ENCODE assay signal across 13 mouse cellular contexts in the genomic region with DNA sequence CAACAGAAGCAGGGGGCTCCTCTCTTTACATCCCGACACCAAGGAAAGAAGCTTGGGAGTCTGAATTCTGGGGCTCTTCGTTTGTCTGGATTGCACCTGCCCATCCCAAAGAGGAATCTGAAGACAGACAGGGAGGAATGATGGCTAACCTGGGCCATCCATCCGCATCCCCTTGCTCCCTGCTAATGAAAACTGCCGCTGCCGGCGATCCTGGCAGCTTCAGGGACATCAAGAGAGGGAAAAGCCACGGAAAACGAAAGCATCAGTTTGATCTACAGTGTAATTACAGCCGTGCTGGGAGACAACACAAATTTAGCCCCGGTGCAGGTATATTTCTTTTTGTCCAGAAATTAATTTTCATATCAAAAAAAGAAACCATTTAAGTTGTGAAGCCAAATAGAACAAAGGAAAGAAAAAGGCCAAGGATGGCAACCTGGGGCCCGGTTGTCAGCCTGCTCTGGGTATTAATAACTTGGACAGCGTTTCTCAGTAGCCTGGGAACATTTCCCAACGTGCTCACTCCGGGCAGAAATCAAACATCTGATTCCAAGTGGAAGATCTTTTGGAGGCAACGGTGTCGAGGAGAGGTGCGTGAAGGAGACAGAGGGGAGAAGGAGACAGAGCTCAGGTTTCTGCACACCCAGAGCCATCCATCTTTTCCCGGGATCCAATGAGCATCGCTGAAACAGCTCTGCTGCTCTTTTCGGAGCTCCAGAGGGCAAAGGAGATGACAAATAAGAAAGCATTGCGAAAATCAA.
DNase-seq lines count a peak whose midpoint lies in the region; ATAC-seq lines count a peak whose summit lies in the region.
"Had no signal": no experiment of that assay in that cellular context is flagged by ENCODE, and none has a peak within 500 bp of the region (broad histone marks: within the 10 kb centered on the region; RNA-seq: fewer than 3 reads in every experiment).

No protein-coding gene starts in this region.

- no peaks in the 10 kb centered on the region for H3K27me3 ChIP-seq in hindbrain, embryonic 10.5 days (ENCODE audit: insufficient read depth, poor library complexity, severe bottlenecking)
- no peaks in the 10 kb centered on the region for H3K27me3 ChIP-seq in hindbrain, embryonic 11.5 days (ENCODE audit: control insufficient read depth, insufficient read depth, low read length)
- H3K27me3 ChIP-seq in hindbrain, embryonic 16.5 days (replicated peaks; ENCODE audit: control insufficient read depth, insufficient read depth, low read length), result no peaks in the 10 kb centered on the region
- H3K27me3 ChIP-seq: forebrain, embryonic 12.5 days; kidney, embryonic 15.5 days had no signal

- H3K4me1 ChIP-seq in hindbrain, embryonic 10.5 days (replicated peaks), result peaks cover 4% of the 10 kb centered on the region; the same call in 1 of the 2 replicates
- H3K4me1 ChIP-seq in hindbrain, embryonic 11.5 days (replicated peaks; ENCODE audit: control insufficient read depth, insufficient read depth, low read length), result no peaks in the 10 kb centered on the region
- H3K4me1 ChIP-seq in hindbrain, embryonic 16.5 days (ENCODE audit: control insufficient read depth, insufficient read depth, low read depth, low read length), result peaks cover 13% of the 10 kb centered on the region
- H3K4me1 ChIP-seq: forebrain, embryonic 12.5 days; limb, embryonic 12.5 days had no signal

- ATAC-seq in hindbrain, embryonic 11.5 days (ENCODE audit: low FRiP score), result no peak
- ATAC-seq in hindbrain, embryonic 16.5 days, result no peak

- no peaks in the 10 kb centered on the region for H3K9me3 ChIP-seq in hindbrain, embryonic 10.5 days
- no peaks in the 10 kb centered on the region for H3K9me3 ChIP-seq in hindbrain, embryonic 11.5 days (ENCODE audit: control insufficient read depth, low read length)
- H3K9me3 ChIP-seq in hindbrain, embryonic 16.5 days (ENCODE audit: control insufficient read depth, low read length), result no peaks in the 10 kb centered on the region
- H3K9me3 ChIP-seq: forebrain, embryonic 12.5 days; kidney, embryonic 15.5 days; limb, embryonic 12.5 days had no signal

- DNase-seq in hindbrain, embryonic 10.5 days (ENCODE audit: low spot score), result no peak
- no peak for DNase-seq in hindbrain, embryonic 11.5 days (ENCODE audit: low spot score)
- DNase-seq in cerebellum, adult 11-12 months, result peak; percentile 72
- peak; percentile 76 for DNase-seq in cerebellum, adult 9-11 months
- no peak for DNase-seq in B cell, adult 2 months
- no peak for DNase-seq in kidney, adult 18-20 months
- DNase-seq: gastrocnemius, adult 2 months; thymus, postnatal 14 days had no signal

- H3K36me3 ChIP-seq in hindbrain, embryonic 10.5 days, result no peaks in the 10 kb centered on the region
- H3K36me3 ChIP-seq in hindbrain, embryonic 11.5 days (ENCODE audit: control insufficient read depth, insufficient read depth, low read length), result no peaks in the 10 kb centered on the region
- H3K36me3 ChIP-seq in hindbrain, embryonic 16.5 days (ENCODE audit: control insufficient read depth, insufficient read depth, low read length), result no peaks in the 10 kb centered on the region
- H3K36me3 ChIP-seq: forebrain, embryonic 12.5 days; kidney, embryonic 15.5 days; limb, embryonic 12.5 days had no signal

- no peak overlapping the region for H3K9ac ChIP-seq in hindbrain, embryonic 11.5 days (ENCODE audit: low read depth, low read length)
- H3K9ac ChIP-seq in hindbrain, embryonic 16.5 days (ENCODE audit: low read depth, low read length), result no peak overlapping the region; the same call in 1 of the 2 replicates
- H3K9ac ChIP-seq: forebrain, embryonic 12.5 days; kidney, embryonic 15.5 days; limb, embryonic 12.5 days had no signal

- H3K4me2 ChIP-seq in hindbrain, embryonic 11.5 days (replicated peaks; ENCODE audit: low read depth, low read length), result no peak overlapping the region
- H3K4me2 ChIP-seq in hindbrain, embryonic 16.5 days (ENCODE audit: low read length), result no peak overlapping the region
- H3K4me2 ChIP-seq: forebrain, embryonic 12.5 days; kidney, embryonic 15.5 days; limb, embryonic 12.5 days had no signal

- 0 out of 2 replicates have a peak overlapping the region, but pooled peaks have one; percentile 29 for H3K27ac ChIP-seq in hindbrain, embryonic 10.5 days
- H3K27ac ChIP-seq in hindbrain, embryonic 11.5 days (ENCODE audit: low read depth, low read length), result no peak overlapping the region
- H3K27ac ChIP-seq in hindbrain, embryonic 16.5 days (ENCODE audit: low read depth, low read length), result 0 out of 2 replicates have a peak overlapping the region, but pooled peaks have one; percentile 12
- H3K27ac ChIP-seq: forebrain, embryonic 12.5 days; gastrocnemius, adult 2 months; kidney, embryonic 15.5 days; limb, embryonic 12.5 days; macrophage had no signal

- no peak overlapping the region for H3K4me3 ChIP-seq in hindbrain, embryonic 10.5 days
- no peak overlapping the region for H3K4me3 ChIP-seq in hindbrain, embryonic 11.5 days (ENCODE audit: low read depth, low read length)
- no peak overlapping the region for H3K4me3 ChIP-seq in hindbrain, embryonic 16.5 days (ENCODE audit: low read length)
- H3K4me3 ChIP-seq: forebrain, embryonic 12.5 days; gastrocnemius, adult 2 months; kidney, embryonic 15.5 days; limb, embryonic 12.5 days had no signal

- 79% methylated on average over 21 of the region's 21 CpGs for WGBS in hindbrain, embryonic 10.5 days
- WGBS in hindbrain, embryonic 11.5 days, result 71% methylated on average over 21 of the region's 21 CpGs
- 45% methylated on average over 21 of the region's 21 CpGs for WGBS in hindbrain, embryonic 16.5 days

Comparison
In these comparisons a context has a peak if more than half of its experiments do, and no peak if none do; other contexts are left out.
1. DNase-seq: peak in cerebellum, adult 11-12 months (single experiment) and cerebellum, adult 9-11 months (single experiment); none in hindbrain, embryonic 10.5 days (single experiment), hindbrain, embryonic 11.5 days (single experiment), B cell, adult 2 months (0 of 2) and kidney, adult 18-20 months (single experiment).